Mouse (Mus musculus) ES-Bruce4 (cell line): Measurements from ENCODE around the gene Adat3. TPM values are rescaled to one million over a fixed set of nuclear protein-coding genes. Genes with fewer than 3 reads are reported as not detected.
"Not testable (repeated sequence)": the region's sequence is repeated elsewhere in the genome, so short reads cannot be mapped to it uniquely, and the experiment has no call there.

Experiments used
- H3K27ac ChIP-seq: 2 replicates; pipeline ENCODE4 v1.5.1; 2012; ENCODE audit warnings: low read length, inconsistent platforms; ENCODE audit not compliant: insufficient read depth
- H3K27me3 ChIP-seq: 2 replicates; pipeline ENCODE4 v1.6.1; 2012; ENCODE audit warnings: mild to moderate bottlenecking, low read length, inconsistent platforms; ENCODE audit not compliant: control insufficient read depth, poor library complexity, insufficient read depth, severe bottlenecking
- H3K36me3 ChIP-seq: 2 replicates; pipeline ENCODE4 v1.6.1; 2012; ENCODE audit warnings: inconsistent platforms, mild to moderate bottlenecking, low read length, moderate library complexity; ENCODE audit not compliant: control insufficient read depth, poor library complexity, insufficient read depth, severe bottlenecking
- H3K4me1 ChIP-seq: one replicate; pipeline ENCODE4 v1.8.1; 2011; ENCODE audit warnings: low read length; ENCODE audit not compliant: control insufficient read depth, insufficient read depth
- H3K4me3 ChIP-seq: 2 replicates; pipeline ENCODE4 v1.5.1; 2011; ENCODE audit warnings: low read depth, mild to moderate bottlenecking, low read length
- H3K9ac ChIP-seq: 2 replicates; pipeline ENCODE4 v1.6.1; 2012; ENCODE audit warnings: low read depth, mild to moderate bottlenecking, inconsistent platforms; ENCODE audit not compliant: poor library complexity, severe bottlenecking
- H3K9me3 ChIP-seq: replicated peaks from 2 replicates; pipeline ENCODE4 v1.6.1; 2012; ENCODE audit warnings: mild to moderate bottlenecking, low read length, inconsistent platforms; ENCODE audit not compliant: control insufficient read depth, poor library complexity, insufficient read depth, severe bottlenecking
- CTCF ChIP-seq: IDR thresholded peaks from one replicate; pipeline ENCODE4 v1.8.1; 2011; ENCODE audit warnings: low read depth, low read length
- EP300 ChIP-seq: IDR thresholded peaks from 2 replicates; pipeline ENCODE4 v1.6.1; 2011; ENCODE audit warnings: low read depth, low read length; ENCODE audit not compliant: insufficient read depth
- POLR2A ChIP-seq: IDR thresholded peaks from one replicate; pipeline ENCODE4 v1.8.1; 2011; ENCODE audit warnings: low read length; ENCODE audit not compliant: insufficient read depth
- polyA plus RNA-seq: library from polyadenylated mRNA; stranded (reverse); fragments of >200 nt; gene quantifications from 2 replicates; pipeline ENCODE4 v1.2.4, GENCODE M21; 2011; ENCODE audit warnings: low read depth; ENCODE audit not compliant: missing spikeins, insufficient read depth, insufficient read length

Gene Adat3
- polyA plus RNA-seq, 1 experiment: 5.4 TPM

DNA sequence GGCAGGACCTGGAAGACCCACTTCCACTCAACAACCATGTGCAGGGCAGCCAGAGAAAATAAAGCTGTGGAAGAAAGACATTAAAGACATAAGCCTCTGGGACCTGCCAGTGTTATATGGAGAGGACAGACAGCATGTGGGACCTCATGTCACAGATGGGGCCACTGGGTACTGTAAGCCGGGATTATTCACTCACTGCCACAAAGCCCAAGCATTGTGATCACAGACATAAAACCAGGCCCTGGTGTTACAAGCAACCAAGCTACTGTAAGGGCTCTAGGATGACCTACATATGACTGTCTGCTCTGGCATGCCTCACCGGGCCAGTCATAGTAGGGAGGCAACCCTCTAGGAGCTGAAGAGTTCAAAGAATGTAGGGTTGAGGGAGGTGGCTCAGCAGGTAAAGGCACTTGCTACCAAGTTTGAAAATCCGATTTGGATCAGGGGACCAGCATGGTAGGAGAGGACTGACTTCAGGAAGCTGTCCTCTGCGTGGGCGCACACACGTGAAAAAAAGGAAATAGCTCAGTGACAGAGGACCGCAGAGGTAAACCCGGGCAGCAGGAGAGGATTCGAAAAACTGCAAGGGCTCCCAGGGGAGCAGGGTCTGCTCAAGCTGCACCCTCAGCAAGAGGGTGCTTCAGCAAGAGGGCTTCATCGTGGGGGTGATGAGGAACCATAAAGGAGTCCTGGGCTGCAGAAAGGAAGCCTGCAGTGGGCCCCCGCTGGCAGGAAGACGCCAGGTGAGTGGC, 13.4 kb upstream of the Adat3 start:
- TF ChIP-seq POLR2A (no peak), EP300 (no peak), CTCF (no peak)

GRCm38 (mm10) chr10:80589879-80590854, 12.5 kb upstream of the Adat3 start, which contains the start of gene Abhd17a:
Gene Abhd17a, minus strand, starts transcription at chr10:80590341.
- H3K27ac ChIP-seq: peak within 1 kb of the TSS; percentile 94
- no peaks in the 10 kb centered on the region for H3K27me3 ChIP-seq
- no peaks in the 10 kb centered on the region for H3K9me3 ChIP-seq
- H3K4me1 ChIP-seq: peaks cover 6% of the 10 kb centered on the region
- no peak for TF ChIP-seq CTCF
- TF ChIP-seq EP300: no peak
- TF ChIP-seq POLR2A: peak; percentile 87
- H3K4me3 ChIP-seq: peak within 1 kb of the TSS; percentile 93
- no peaks in the 10 kb centered on the region for H3K36me3 ChIP-seq
- peak within 1 kb of the TSS; percentile 79 for H3K9ac ChIP-seq

More for the DNA sequence above, 13.4 kb upstream of the Adat3 start:
- Histone ChIP-seq H3K27me3 (no peaks in the 10 kb centered on the region), H3K36me3 (no peaks in the 10 kb centered on the region), H3K27ac (no peak overlapping the region), H3K4me3 (peak overlapping the region; percentile 93), H3K4me1 (peaks cover 6% of the 10 kb centered on the region), H3K9me3 (no peaks in the 10 kb centered on the region), H3K9ac (peak overlapping the region; percentile 79)

- no peak for TF ChIP-seq EP300
- TF ChIP-seq POLR2A: no peak
- TF ChIP-seq CTCF: no peak
- Histone ChIP-seq H3K4me3 (no peak overlapping the region), H3K36me3 (no peaks in the 10 kb centered on the region), H3K27me3 (no peaks in the 10 kb centered on the region), H3K4me1 (peaks cover 2% of the 10 kb centered on the region), H3K9ac (no peak overlapping the region), H3K27ac (no peak overlapping the region; the same call in 1 of the 2 replicates), H3K9me3 (no peaks in the 10 kb centered on the region)
These were observed 6.4 kb upstream of the Adat3 start for GRCm38 (mm10) chr10:80596318-80596717.

DNA sequence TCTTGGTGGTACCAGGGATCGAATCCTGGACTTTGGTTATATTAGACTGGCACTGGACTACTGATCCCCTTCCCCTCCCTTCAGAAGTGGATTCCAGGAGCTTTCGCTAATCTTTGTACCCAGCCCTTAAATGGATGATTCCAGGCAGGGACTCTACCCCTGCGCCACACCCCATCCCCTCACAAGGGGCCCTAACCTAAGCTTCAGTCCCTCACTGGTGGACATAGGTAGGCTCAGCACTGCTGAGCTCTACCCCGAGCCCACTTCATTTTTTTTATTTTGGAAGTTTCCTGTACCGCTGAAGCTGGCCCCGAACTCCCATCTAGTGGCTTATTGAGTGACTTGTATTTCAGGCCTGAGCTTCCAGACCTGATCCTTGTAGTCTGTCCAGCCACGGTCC, 684 bp downstream of the Adat3 start:
- no peaks in the 10 kb centered on the region for H3K9me3 ChIP-seq
- H3K4me3 ChIP-seq: peak overlapping the region; percentile 79
- H3K27me3 ChIP-seq: no peaks in the 10 kb centered on the region
- peak overlapping the region; percentile 32 for H3K9ac ChIP-seq
- H3K4me1 ChIP-seq: peaks cover 8% of the 10 kb centered on the region
- H3K36me3 ChIP-seq: no peaks in the 10 kb centered on the region
- TF ChIP-seq POLR2A (no peak), CTCF (no peak), EP300 (no peak)
- H3K27ac ChIP-seq: peak overlapping the region; percentile 19; the same call in 1 of the 2 replicates

DNA sequence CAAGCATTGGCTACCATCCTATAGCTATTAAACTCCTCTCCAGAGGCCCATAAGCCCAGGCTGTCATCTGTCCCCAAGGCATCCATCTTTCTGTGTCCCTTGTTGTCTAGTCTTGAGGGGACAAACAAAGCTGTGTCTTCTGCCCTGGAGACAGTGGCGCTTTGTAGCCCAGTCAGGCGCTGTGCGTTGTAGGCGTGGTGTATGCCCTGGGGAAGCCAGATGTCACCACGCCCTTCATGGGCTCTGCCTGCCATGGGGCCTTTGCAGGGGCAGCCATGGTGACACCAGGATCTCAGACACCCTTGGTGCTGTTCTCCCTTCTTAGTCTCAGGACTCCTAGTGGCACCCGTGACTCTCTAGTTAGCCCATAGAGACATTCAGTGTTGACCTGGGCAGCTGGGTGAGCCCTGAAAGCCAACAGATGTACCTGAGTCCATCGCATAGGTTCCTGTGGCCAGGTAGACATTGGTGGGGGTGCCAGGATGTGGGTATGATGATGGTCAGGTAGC, 1.4 kb downstream of the Adat3 start:
- H3K4me1 ChIP-seq: peaks cover 8% of the 10 kb centered on the region
- TF ChIP-seq POLR2A (no peak), CTCF (no peak), EP300 (no peak)
- H3K9me3 ChIP-seq: no peaks in the 10 kb centered on the region
- H3K36me3 ChIP-seq: no peaks in the 10 kb centered on the region
- H3K4me3 ChIP-seq: no peak overlapping the region
- peak overlapping the region; percentile 32; the same call in 1 of the 2 replicates for H3K9ac ChIP-seq
- H3K27ac ChIP-seq: no peak overlapping the region
- no peaks in the 10 kb centered on the region for H3K27me3 ChIP-seq

DNA sequence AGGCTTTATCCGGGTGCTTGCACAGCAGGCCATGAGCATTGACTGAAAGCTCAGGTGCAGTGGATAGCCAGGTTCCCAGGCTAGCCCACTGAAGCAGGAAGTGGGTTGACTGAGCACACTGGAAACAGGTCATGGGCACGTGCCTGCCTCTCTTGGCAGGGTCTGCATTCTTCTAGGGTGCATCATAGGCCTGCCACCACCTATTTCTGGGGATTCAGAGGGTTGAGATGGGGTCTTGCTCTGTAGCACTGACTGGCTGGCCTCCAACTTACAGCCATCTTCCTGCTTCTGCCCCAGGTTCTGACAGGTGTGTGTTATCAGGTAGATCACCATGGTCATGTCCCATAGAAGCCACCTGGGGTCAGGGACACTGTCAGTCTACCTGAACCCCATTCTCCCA, 2.3 kb downstream of the Adat3 start:
- Histone ChIP-seq H3K9me3 (no peaks in the 10 kb centered on the region), H3K4me3 (no peak overlapping the region), H3K36me3 (no peaks in the 10 kb centered on the region), H3K27me3 (no peaks in the 10 kb centered on the region), H3K9ac (no peak overlapping the region), H3K27ac (no peak overlapping the region), H3K4me1 (peaks cover 8% of the 10 kb centered on the region)
- TF ChIP-seq POLR2A: no peak
- no peak for TF ChIP-seq CTCF
- no peak for TF ChIP-seq EP300

GRCm38 (mm10) chr10:80605721-80606120, 3.0 kb downstream of the Adat3 start, which contains the start of gene Gm49322:
Gene Gm49322, plus strand, starts transcription at chr10:80606021.
- not testable (repeated sequence) for H3K4me1 ChIP-seq, H3K27me3 ChIP-seq, H3K9me3 ChIP-seq, H3K36me3 ChIP-seq
- peak within 1 kb of the TSS; percentile 62 for H3K4me3 ChIP-seq
- H3K27ac ChIP-seq: peak within 1 kb of the TSS; percentile 22; the same call in 1 of the 2 replicates
- H3K9ac ChIP-seq: peak within 1 kb of the TSS; percentile 32
